Mouse (Mus musculus): ENCODE results near the gene Susd6. TPM values are rescaled to one million over a fixed set of nuclear protein-coding genes. Genes with fewer than 3 reads are reported as not detected.
A peak's percentile ranks its signal among the peaks of the same experiment; 100 is the strongest.

Gene Susd6
- polyA plus RNA-seq (2014; fragmentation: Nextera tagmentation; extraction: Ambion mirVana), result 11.7 and 13.4 TPM in 2 replicates

DNA sequence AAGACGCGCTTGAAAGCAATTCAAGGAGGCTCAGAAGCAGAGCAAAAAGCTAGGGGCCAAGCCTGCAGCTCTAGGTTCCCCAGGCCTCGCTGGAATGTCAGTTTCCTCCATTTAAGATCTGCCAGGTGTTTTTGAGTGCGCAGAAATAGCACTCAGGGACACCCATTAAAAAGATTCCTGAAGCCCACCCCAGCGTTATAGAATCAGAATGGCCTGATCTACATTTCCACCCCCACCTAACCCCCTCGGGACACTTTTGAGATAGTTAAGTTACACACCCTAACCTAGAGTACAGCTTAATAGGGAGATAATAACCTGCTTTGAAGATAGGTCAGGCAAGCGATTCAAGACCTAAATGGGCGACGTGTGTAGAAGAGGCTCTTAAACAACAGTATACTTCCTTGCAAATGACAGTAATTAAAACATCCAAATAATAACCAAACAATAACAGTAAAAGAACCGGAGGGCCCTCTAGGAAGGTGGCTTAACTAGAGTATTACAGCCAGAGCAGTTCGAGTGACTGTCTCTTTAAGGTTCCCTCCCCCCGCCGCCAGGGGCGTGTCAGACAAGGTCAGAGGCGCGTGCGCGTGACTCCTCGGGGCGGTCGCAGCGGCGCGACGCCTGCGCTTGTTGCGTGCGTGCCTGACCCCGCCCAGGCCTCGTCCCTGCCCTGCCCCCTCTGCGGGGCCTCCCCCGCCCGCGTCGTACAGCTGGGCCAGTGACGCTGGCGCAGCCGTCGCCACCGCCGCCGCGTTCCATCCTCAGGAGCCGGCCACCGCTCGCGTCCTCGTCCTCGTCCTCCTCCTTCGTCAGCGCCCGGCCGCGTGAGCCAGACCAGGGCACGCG, at the start of gene Susd6:
Gene Susd6 (plus strand): TSS at position 662 of the 846 bp plus-strand sequence.
- peaks cover 11% of the 10 kb centered on the region; the same call in 1 of the 2 replicates for H3K4me1 ChIP-seq (ENCODE audit: control insufficient read depth, insufficient read depth, low read length)
- peak within 1 kb of the TSS; percentile 86 for H3K4me3 ChIP-seq (ENCODE audit: low read depth, low read length)
- DNase-seq (ENCODE audit: low spot score) (peak; percentile 99), ATAC-seq (peak; percentile 98)
- H3K27me3 ChIP-seq (replicated peaks; ENCODE audit: control insufficient read depth, insufficient read depth, low read length), result no peaks in the 10 kb centered on the region
- peak within 1 kb of the TSS; percentile 97 for H3K27ac ChIP-seq (ENCODE audit: low read depth, low read length)
- H3K4me2 ChIP-seq (ENCODE audit: low read length), result peak within 1 kb of the TSS; percentile 64
- H3K9ac ChIP-seq (ENCODE audit: low read length), result peak within 1 kb of the TSS; percentile 88
- no peaks in the 10 kb centered on the region for H3K9me3 ChIP-seq (replicated peaks; ENCODE audit: control insufficient read depth, low read length)
- WGBS, result 3% methylated on average over 44 of the region's 56 CpGs
- H3K36me3 ChIP-seq (ENCODE audit: control insufficient read depth, insufficient read depth, low read length), result no peaks in the 10 kb centered on the region

DNA sequence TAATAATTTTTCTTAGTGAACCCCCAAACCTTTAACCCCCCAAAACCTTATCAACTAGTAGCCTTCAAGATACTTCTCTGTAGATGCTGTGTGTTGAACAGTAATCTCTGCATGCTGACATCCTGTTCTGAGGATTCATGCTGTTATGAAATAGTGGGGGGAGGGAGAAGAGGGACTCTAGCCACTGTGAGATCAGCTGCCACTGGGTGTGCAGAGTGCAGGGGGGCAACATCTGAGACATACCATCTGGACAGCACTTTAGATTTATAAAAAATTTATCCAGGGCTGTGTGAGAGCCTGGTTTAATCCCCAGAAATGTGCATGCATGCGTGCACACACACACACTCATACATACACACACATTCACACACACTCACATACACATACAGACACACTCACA, 45.7 kb upstream of the Susd6 start:
- no peak overlapping the region for H3K27ac ChIP-seq (ENCODE audit: low read depth, low read length)
- DNase-seq (ENCODE audit: low spot score) (no peak), ATAC-seq (no peak)
- WGBS, result 92% methylated on average over 1 of the region's 1 CpGs
- no peak overlapping the region for H3K9ac ChIP-seq (ENCODE audit: low read length)
- no peak overlapping the region for H3K4me3 ChIP-seq (ENCODE audit: low read depth, low read length)
- no peak overlapping the region for H3K4me2 ChIP-seq (ENCODE audit: low read length)
- peaks cover 6% of the 10 kb centered on the region for H3K4me1 ChIP-seq (ENCODE audit: control insufficient read depth, insufficient read depth, low read length)
- H3K36me3 ChIP-seq (ENCODE audit: control insufficient read depth, insufficient read depth, low read length), result no peaks in the 10 kb centered on the region
- H3K27me3 ChIP-seq (replicated peaks; ENCODE audit: control insufficient read depth, insufficient read depth, low read length), result no peaks in the 10 kb centered on the region
- no peaks in the 10 kb centered on the region for H3K9me3 ChIP-seq (replicated peaks; ENCODE audit: control insufficient read depth, low read length)

- DNase-seq (ENCODE audit: low spot score) (peak; percentile 71), ATAC-seq (peak; percentile 81)
- Histone ChIP-seq H3K4me1 (ENCODE audit: control insufficient read depth, insufficient read depth, low read length) (peaks cover 6% of the 10 kb centered on the region), H3K4me2 (ENCODE audit: low read length) (no peak overlapping the region), H3K27ac (ENCODE audit: low read depth, low read length) (peak overlapping the region; percentile 49; the same call in 1 of the 2 replicates), H3K36me3 (ENCODE audit: control insufficient read depth, insufficient read depth, low read length) (no peaks in the 10 kb centered on the region), H3K27me3 (replicated peaks; ENCODE audit: control insufficient read depth, insufficient read depth, low read length) (no peaks in the 10 kb centered on the region), H3K4me3 (ENCODE audit: low read depth, low read length) (no peak overlapping the region), H3K9ac (ENCODE audit: low read length) (no peak overlapping the region), H3K9me3 (replicated peaks; ENCODE audit: control insufficient read depth, low read length) (no peaks in the 10 kb centered on the region)
- 41% methylated on average over 8 of the region's 8 CpGs for WGBS
These were observed 44.1 kb upstream of the Susd6 start for GRCm38 (mm10) chr12:80746031-80746813.

- Histone ChIP-seq H3K27ac (ENCODE audit: low read depth, low read length) (no peak overlapping the region), H3K9me3 (replicated peaks; ENCODE audit: control insufficient read depth, low read length) (peaks cover 12% of the 10 kb centered on the region), H3K4me2 (ENCODE audit: low read length) (no peak overlapping the region), H3K36me3 (ENCODE audit: control insufficient read depth, insufficient read depth, low read length) (peaks cover 33% of the 10 kb centered on the region), H3K4me3 (ENCODE audit: low read depth, low read length) (no peak overlapping the region), H3K9ac (ENCODE audit: low read length) (no peak overlapping the region), H3K4me1 (ENCODE audit: control insufficient read depth, insufficient read depth, low read length) (peaks cover under 1% of the 10 kb centered on the region), H3K27me3 (replicated peaks; ENCODE audit: control insufficient read depth, insufficient read depth, low read length) (no peaks in the 10 kb centered on the region)
- 94% methylated on average over 6 of the region's 6 CpGs for WGBS
- no peak for DNase-seq (ENCODE audit: low spot score)
- no peak for ATAC-seq
These were observed 38.8 kb upstream of the Susd6 start for GRCm38 (mm10) chr12:80751556-80751955.

DNA sequence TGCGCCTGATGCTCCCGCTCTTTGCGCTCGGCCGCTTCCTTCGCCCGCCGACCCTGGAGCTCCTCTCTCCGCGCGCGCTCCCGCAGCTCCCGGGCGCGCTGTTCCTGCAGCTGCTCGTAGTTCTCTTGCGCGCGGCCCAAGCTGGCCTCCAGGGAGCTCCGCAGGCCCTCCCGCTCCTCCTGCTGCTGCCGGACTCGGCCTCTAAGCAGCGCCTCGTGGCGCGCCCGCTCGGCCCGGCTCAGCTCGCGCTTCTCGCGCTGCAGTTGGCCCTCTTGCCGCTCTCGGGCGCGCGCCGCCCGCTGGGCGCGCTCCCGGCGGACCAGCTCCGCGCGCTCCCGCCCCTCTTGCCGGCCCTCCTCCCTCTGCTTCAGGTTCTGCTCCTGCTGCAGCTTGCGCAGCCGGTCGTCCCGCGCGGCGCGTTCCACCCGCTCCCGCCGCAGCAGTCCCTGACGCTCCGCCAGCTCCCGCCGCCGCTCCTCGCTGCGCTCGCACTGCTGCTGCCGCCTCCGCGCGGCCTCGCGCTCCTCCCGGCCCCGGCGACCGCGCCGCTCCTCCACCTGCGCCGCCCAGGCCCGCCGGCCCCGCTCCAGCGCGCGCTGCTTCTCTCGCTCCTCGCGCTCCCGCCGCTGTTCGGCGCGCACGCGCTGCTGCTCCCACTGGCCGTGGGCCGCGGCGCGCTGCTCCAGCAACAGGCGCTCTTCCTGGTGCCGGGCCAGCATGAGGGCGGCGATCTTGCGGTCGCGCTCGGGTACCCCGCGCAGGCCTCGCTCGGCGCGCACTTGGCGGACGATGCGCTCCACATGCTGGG, 32.4 kb upstream of the Susd6 start:
- Histone ChIP-seq H3K27me3 (replicated peaks; ENCODE audit: control insufficient read depth, insufficient read depth, low read length) (no peaks in the 10 kb centered on the region), H3K36me3 (ENCODE audit: control insufficient read depth, insufficient read depth, low read length) (peaks cover 58% of the 10 kb centered on the region), H3K4me2 (ENCODE audit: low read length) (peak overlapping the region; percentile 66), H3K9ac (ENCODE audit: low read length) (no peak overlapping the region), H3K4me1 (ENCODE audit: control insufficient read depth, insufficient read depth, low read length) (peaks cover 5% of the 10 kb centered on the region), H3K9me3 (replicated peaks; ENCODE audit: control insufficient read depth, low read length) (peaks cover 38% of the 10 kb centered on the region), H3K27ac (ENCODE audit: low read depth, low read length) (no peak overlapping the region), H3K4me3 (ENCODE audit: low read depth, low read length) (peak overlapping the region; percentile 57)
- ATAC-seq, result no peak
- DNase-seq (ENCODE audit: low spot score), result no peak
- 50% methylated on average over 117 of the region's 122 CpGs for WGBS

GRCm38 (mm10) chr12:80758559-80759386, 31.5 kb upstream of the Susd6 start:
- Histone ChIP-seq H3K27me3 (replicated peaks; ENCODE audit: control insufficient read depth, insufficient read depth, low read length) (no peaks in the 10 kb centered on the region), H3K4me2 (ENCODE audit: low read length) (peak overlapping the region; percentile 66), H3K9ac (ENCODE audit: low read length) (peak overlapping the region; percentile 84), H3K4me1 (ENCODE audit: control insufficient read depth, insufficient read depth, low read length) (peaks cover 5% of the 10 kb centered on the region), H3K27ac (ENCODE audit: low read depth, low read length) (peak overlapping the region; percentile 98), H3K36me3 (ENCODE audit: control insufficient read depth, insufficient read depth, low read length) (peaks cover 53% of the 10 kb centered on the region), H3K4me3 (ENCODE audit: low read depth, low read length) (peak overlapping the region; percentile 57), H3K9me3 (replicated peaks; ENCODE audit: control insufficient read depth, low read length) (peaks cover 38% of the 10 kb centered on the region)
- no peak for DNase-seq (ENCODE audit: low spot score)
- WGBS, result 51% methylated on average over 88 of the region's 92 CpGs
- no peak for ATAC-seq

DNA sequence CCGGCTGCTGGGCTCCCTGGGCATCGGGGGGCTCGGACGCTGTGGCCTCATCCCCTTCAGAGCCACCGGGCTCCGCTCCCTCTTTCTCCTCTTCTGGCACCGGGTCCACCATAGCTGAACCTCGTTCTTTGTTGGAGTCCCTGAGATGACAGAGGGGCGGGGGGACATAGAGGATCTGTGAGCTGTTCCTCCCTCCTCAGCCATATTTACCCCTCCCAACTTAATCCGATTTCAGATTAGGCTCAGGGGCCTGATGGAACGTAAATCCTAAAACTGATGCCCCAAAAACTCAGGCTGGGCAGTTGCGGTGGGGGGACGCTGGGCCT, 31.0 kb upstream of the Susd6 start:
- WGBS, result 6% methylated on average over 13 of the region's 13 CpGs
- DNase-seq (ENCODE audit: low spot score) (no peak), ATAC-seq (peak; percentile 22)
- H3K4me3 ChIP-seq (ENCODE audit: low read depth, low read length), result peak overlapping the region; percentile 57
- peak overlapping the region; percentile 66 for H3K4me2 ChIP-seq (ENCODE audit: low read length)
- peaks cover 47% of the 10 kb centered on the region for H3K36me3 ChIP-seq (ENCODE audit: control insufficient read depth, insufficient read depth, low read length)
- no peaks in the 10 kb centered on the region for H3K27me3 ChIP-seq (replicated peaks; ENCODE audit: control insufficient read depth, insufficient read depth, low read length)
- H3K9me3 ChIP-seq (replicated peaks; ENCODE audit: control insufficient read depth, low read length), result peaks cover 38% of the 10 kb centered on the region
- peak overlapping the region; percentile 98 for H3K27ac ChIP-seq (ENCODE audit: low read depth, low read length)
- peaks cover 5% of the 10 kb centered on the region for H3K4me1 ChIP-seq (ENCODE audit: control insufficient read depth, insufficient read depth, low read length)
- H3K9ac ChIP-seq (ENCODE audit: low read length), result peak overlapping the region; percentile 84
